Mouse (Mus musculus) ovary, postnatal 36 days (tissue): ENCODE measurements around the gene Pou5f1.
"Not testable (repeated sequence)": the region's sequence is repeated elsewhere in the genome, so short reads cannot be mapped to it uniquely, and the experiment has no call there.

ENCODE experiments used
- DNase-seq: peaks from one replicate; pipeline ENCODE4 v3.0.0; 2022; ENCODE audit warnings: low spot score, mixed read lengths

Pou5f1 gene

GRCm38 (mm10) chr17:35505776-35506175 lies at the start of gene Pou5f1:
Gene Pou5f1, plus strand, starts transcription at chr17:35506018.
- DNase-seq, result no peak

- DNase-seq, result not testable (repeated sequence)
Observed at GRCm38 (mm10) chr17:35458247-35458646, 47.6 kb upstream of the Pou5f1 start.

GRCm38 (mm10) chr17:35460513-35461341 lies 45.1 kb upstream of the Pou5f1 start:
- DNase-seq, result not testable (repeated sequence)

- not testable (repeated sequence) for DNase-seq
Observed at GRCm38 (mm10) chr17:35465651-35466050, 40.2 kb upstream of the Pou5f1 start.

GRCm38 (mm10) chr17:35468936-35469335 lies 36.9 kb upstream of the Pou5f1 start:
- not testable (repeated sequence) for DNase-seq

GRCm38 (mm10) chr17:35469842-35470751 lies 35.7 kb upstream of the Pou5f1 start, which contains the start of gene H2-Q10:
Gene H2-Q10, plus strand, starts transcription at chr17:35470089.
- no peak for DNase-seq

- peak; percentile 60 for DNase-seq
Observed at GRCm38 (mm10) chr17:35484066-35484465, 21.8 kb upstream of the Pou5f1 start.

- DNase-seq, result no peak
Observed at GRCm38 (mm10) chr17:35485702-35486101, 20.1 kb upstream of the Pou5f1 start.

GRCm38 (mm10) chr17:35486726-35487125 lies 19.1 kb upstream of the Pou5f1 start:
- no peak for DNase-seq

- DNase-seq, result no peak
Observed at GRCm38 (mm10) chr17:35488041-35488440, 17.8 kb upstream of the Pou5f1 start.

- DNase-seq, result no peak
Observed at GRCm38 (mm10) chr17:35490320-35490719, 15.5 kb upstream of the Pou5f1 start.

- no peak for DNase-seq
Observed at GRCm38 (mm10) chr17:35497124-35497523, 8.7 kb upstream of the Pou5f1 start.

- no peak for DNase-seq
Observed at GRCm38 (mm10) chr17:35502226-35502625, 3.6 kb upstream of the Pou5f1 start.

GRCm38 (mm10) chr17:35502762-35503161 lies 3.1 kb upstream of the Pou5f1 start:
- DNase-seq, result no peak

- no peak for DNase-seq
Observed at GRCm38 (mm10) chr17:35503849-35504248, 2.0 kb upstream of the Pou5f1 start.

- DNase-seq, result no peak
Observed at GRCm38 (mm10) chr17:35504628-35505481, 963 bp upstream of the Pou5f1 start.

- DNase-seq, result no peak
Observed at GRCm38 (mm10) chr17:35506881-35507280, 1.1 kb downstream of the Pou5f1 start.

- DNase-seq, result no peak
Observed at GRCm38 (mm10) chr17:35507556-35508260, 1.9 kb downstream of the Pou5f1 start.

GRCm38 (mm10) chr17:35508279-35508678 lies 2.5 kb downstream of the Pou5f1 start:
- not testable (repeated sequence) for DNase-seq

GRCm38 (mm10) chr17:35509284-35509683 lies 3.5 kb downstream of the Pou5f1 start:
- peak; percentile 23 for DNase-seq
